Mouse (Mus musculus) CD8-positive naive resting alpha-beta T cell, adult 2 months (primary cell): ENCODE measurements at regions not wholly inside any gene's neighbourhood (a gene's known extent, or its start where the extent isn't known, plus 50 kb on each side); places are given as distances from the start of the nearest gene placed in this dataset.

Source experiments
- DNase-seq, 2 experiments: peaks; one replicate each; pipeline ENCODE4 v3.0.0; 2022; ENCODE audit warnings: low read depth in 2 of 2, low spot score in 2 of 2

DNA sequence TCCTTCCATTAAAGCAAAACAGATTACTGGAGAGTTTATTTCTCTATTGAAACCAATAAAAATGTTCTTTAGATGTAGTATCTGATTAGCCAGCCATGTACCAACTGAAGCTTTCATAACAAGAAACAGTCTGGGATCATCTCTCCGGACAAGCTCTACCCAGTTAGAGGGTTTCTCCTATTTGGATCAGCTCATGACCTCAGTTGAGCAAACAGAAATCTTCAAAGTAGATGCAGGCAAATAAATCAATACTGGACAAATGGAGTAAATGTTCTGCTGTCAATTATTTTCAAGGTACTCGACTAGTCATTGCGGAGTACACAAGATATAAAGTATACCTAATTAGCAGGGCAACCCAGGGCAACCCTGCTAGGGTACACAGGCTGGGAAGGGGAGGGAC, 67.4 kb downstream of the Avpr1a start:
- no peak for DNase-seq

DNA sequence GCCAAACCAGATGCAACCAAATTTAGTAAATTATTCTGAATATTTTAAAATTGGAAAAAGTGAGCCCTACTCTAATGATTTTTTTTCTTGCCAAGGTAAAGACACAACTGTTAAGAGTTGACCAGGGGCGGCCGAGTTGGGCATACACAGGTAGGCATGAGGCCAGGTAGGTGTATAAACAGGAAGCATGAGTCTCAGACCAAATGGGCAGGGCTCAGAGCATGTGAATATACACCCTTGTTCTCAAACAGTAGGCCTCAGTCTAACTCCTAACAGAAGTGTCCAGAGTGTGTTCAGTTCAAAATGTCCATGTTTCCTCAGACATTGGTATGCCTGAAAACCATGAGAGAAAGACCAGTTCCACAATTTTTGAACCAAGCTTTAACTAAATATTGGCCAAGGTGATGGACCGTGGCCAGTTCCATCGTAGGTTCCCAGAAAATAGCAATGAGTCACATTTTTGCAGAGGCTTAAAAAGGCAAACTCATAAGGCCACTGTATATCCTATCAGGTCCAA, 71.0 kb downstream of the Avpr1a start:
- DNase-seq = no peak

DNA sequence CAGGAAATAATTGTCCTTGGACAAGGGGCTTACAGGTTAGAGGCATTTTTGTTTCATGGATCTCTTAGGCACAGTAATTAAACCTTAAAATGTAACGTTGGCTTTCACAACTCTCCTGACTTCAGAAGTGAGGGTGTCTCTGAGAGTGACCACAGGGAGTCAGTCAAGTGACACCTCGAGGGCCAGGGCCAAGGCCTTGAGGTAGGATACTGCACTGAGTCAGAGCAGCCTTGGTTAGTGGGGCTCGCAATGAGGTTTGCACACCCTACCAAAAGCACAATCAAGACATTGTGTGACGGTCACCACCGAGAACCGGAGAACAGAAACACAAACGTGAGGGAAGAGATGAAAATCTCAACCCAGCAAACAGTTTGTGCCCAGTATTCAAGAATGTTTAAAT, 71.7 kb downstream of the Avpr1a start:
- no peak for DNase-seq

DNA sequence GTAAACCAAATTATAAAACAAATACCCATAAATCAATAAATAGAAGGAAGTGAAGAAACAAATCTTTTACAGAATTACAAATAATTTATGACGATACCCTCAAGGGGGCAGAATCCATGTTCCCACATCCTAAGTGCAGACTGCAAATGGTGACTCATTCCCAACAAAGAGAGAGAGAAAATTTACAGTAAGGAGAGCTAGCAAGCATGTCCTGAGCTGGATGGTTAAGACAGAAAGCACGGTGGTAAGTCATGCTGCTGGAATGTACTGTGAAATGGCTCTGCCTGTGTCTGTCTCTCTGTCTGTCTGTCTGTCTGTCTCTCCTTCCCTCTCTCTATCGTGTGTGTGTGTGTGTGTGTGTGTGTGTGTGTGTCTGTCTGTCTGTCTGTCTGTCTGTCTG, 74.3 kb downstream of the Avpr1a start:
- no peak for DNase-seq

DNA sequence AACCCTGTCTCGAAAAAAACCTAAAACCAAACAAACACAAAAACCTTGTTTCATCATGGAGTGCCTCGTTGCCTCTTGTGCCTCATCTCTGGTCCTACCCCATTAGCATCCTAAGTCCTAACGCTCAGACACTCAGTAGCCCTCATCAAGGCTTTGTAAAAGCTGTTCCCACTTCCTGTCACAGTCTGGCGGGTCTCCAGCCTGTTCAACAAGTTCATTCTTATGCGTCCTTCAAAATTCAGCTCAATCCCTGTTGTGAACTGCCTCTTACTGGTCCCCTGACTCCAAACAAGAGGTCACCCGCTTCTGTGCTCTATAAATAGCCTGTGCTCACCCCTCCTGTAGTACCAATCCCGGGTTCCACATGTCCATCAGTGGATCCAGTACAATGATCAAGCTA, 77.1 kb downstream of the Avpr1a start:
- no peak for DNase-seq

DNA sequence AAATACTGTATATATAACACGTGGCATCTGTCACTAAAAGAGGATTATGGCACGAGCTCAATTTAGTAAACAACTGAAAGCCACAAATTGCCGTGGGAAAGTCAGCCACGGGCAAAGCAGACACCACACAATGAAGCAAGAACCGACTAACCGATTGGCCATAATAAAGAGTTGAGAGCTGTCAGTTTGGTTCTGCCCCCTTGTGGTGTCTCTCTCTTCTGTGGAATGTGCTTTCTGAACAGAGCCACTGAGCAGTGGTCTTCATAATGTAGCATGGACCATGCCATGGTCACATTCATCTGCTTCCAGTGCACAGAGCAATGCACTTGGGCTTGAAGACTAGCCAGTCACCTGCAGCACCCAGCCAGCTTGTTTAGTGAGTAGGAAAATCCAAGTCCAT, 77.5 kb downstream of the Avpr1a start:
- no peak for DNase-seq

DNA sequence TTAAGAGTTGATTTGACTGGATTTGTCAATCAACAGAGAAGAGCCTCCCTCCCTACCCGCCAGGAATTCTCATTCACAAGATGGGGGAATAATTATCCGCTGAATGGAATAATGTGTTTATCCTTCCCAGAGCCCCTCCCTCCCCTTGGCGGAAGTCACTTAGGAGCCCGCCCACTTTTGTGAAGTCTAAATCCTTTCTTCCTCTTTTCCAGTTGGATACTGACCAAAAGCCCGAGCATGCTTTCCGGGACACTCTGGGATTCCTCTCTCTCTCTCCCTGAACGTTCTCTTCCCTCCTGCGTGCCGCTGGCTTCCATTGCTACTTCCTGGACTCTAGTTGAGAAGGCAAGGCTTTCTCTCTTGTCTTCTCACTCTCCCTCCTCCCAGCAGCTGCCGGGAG, 79.9 kb downstream of the Avpr1a start:
- no peak for DNase-seq

DNA sequence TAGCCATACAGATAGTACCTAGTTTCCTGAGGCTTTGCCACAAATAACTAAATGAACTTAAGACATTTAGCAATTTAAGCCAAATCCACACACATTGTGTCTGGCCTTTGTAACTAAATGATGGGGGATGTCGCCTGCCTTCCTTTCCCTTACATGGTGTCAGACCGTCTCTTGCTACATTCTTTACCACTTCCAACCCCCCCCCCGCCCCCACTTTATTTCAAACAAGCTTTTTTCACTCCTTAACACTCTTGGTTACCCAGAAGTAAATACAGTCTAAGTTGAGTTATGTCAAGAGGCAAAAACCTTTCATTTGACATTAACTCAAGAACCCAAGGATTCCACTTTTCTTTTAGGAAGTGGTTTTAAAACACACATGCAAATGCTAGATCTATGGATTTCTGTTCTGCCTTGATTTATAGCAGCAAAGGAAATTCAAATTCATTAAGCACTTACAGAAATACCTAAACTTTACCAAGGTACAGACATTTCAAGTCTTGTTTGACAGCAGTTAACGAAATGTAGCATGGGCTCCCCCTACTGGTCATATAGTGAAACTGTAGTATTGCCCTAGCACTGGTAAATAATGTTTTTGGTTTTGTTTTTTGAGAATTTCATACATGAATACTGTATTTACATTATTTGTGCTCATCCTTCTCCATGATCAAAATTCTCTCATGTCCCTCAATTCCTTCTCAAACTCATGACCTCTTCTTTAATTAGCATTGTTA, 80.8 kb downstream of the Avpr1a start:
- DNase-seq = peak in 1 of 2 experiments; percentile 33

DNA sequence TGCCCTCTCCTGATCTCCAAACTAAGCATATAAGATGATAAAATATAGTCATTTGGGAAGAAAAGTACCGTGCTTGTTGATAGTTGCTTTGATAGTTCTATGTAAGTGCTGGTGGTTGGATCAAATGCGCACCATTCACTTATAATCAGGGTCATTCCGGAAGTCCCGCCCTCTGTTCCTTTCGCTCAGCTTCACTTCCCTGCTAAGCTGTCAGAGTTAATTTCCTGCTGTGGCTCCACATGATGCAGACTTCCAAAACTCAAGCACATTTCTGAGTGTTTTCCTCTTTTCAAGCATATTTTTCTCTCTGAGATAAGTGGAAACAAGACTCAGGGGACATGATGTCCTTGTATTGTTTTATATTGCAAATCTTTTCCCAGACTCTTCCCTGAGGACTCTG, 86.4 kb downstream of the Avpr1a start:
- DNase-seq = no peak

DNA sequence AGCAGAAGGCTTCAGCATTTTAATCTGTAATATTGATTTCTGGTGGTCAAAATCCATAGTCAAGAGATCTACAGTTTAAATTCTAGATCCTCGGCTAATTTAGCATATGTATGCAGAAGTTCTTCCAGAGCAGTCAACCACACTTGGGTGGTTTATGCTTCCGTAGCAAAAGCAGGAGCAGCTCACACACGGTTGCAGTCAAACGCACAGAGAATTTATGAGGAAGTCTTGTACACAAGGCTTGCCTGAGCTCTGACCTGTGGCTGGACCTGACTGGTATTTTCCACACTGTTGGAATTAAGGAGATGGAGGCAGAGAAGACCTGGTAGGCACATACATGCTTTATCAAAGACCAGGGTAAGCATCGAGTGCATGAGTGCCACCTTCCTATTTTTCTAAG, 86.8 kb downstream of the Avpr1a start:
- DNase-seq = no peak

DNA sequence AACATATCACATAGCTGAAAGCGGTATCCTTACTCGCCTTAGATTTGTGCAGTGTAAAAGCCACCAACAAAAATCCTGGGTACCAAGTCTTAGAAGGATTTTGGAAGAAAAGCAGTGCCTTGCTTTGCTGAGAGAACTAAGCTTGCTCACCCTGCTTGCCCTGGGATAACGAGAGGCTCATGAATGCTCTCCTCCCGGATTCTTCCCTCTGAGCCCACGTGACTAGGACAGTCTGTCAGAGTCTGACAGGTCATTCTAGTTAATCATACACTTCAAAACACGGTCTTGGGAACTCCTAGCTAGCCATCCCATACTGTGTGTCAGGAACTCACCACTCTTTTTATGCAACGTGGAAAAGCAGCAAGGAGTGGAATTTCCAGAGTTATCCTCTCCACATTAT, 91.4 kb downstream of the Avpr1a start:
- no peak for DNase-seq

DNA sequence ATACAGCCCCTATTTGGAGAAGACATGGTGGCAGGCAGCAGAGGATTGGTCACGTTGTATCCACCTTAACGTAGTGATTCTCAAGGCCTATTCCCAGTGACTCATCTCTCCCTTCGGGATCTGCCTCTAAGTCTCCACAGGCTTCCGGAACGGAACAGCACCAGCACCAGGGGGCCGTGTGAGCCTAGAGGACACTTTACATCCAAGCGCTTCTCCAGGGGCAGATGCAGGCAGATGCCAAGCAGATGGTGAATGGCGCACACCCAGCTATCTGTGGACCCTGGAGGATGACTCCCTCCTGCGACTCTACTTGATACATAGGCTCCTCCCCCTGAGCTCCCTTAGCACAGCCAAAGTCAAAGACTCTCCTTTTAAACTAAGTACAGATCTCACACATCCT, 94.3 kb downstream of the Avpr1a start:
- DNase-seq = no peak

DNA sequence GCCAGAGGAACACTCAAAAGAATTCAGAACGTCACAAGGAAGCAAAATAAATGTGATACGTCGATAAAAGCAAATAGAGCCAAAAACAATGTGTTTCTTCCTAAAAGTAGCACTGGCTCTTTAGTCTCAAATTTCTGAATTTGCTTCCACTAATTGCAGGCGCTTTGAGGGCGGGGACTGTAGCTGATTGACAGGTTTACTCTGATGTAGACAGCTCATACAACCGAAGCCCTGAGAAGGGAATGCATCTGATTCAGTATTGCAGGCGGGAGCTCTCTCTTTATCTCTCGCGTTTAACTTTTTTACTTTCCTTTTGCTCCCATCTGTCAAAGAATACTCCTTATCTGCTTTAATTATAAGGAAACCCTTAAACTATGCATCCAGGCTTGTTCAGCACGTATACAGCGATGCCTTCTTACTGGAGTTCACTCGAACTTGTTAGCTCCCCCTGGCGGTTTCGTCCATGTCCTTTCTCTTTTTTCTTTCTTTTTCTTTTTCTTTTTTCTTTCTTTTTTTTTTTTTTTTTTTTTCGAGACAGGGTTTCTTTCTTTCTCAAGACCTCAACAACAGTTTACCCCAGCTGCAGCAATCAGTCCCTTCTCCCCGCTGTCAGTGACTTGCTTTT, 95.9 kb downstream of the Avpr1a start:
- DNase-seq = peak; percentile 25 to 64

DNA sequence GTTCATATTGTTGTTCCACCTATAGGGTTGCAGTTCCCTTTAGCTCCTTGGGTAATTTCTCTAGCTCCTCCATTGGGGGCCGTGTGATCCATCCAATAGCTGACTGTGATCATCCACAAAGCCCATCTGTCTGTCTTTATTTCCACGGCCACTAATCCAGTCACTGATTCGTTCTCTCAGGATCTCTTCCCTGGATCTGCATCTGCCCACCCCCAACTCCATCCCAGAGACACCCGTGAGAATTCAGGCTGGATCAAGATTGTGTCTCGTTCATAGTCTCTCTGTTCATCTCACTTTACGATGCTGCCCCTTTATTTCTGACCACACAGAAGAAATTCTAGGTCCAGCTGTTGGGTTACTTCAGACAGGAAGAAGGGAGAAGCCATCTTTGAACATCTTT, 96.7 kb downstream of the Avpr1a start:
- DNase-seq = no peak

DNA sequence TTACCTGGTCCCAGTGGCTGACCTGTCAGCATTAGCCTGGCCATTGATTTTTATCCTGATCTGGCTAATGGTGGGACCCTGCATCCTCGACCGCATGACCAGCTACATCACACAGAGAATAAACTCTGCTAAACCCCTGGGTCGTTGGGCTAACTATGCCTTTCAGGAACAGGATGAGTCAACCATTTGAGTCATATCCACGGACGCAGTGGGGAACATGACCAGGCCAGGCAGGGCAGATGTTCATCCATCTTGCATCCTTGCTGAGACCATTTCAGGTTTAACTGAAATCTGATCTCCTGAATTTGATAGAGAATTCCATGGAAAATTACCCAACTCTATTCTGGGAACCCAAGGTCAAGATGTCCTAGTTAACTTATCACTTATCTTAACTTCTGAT, 103.3 kb downstream of the Avpr1a start:
- no peak for DNase-seq

DNA sequence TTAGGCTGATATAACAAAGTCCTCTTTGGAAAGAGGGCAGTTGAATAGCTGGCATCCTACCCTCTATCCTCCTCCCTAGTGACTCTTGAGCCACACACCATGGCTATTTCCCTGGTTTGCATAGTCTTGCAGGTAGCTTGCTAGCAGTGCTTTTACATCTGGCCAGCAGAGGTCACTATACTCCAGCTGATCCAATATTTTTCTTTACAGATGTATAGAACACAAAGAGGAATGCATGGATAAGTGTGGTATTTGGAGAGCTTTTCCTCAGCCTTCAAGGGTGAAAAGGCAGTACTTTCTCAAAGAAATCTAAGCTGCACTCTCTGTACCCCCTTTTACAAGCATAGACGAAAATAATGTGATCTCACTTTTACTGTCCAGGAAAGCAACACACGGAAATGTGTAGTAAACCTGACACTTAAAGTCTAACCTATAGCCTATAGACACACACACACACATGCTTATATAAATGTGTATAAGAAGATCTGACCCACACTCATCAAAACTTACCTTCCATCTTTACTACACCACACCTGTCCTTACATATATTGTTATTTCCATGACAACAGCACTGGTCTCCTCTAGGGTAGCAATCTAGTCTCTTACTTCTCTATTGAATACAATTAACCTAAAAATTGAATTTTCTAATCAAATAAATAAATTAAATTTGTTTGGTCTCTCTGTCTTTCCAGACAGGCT, 105.0 kb downstream of the Avpr1a start:
- peak; percentile 45 to 54 for DNase-seq

DNA sequence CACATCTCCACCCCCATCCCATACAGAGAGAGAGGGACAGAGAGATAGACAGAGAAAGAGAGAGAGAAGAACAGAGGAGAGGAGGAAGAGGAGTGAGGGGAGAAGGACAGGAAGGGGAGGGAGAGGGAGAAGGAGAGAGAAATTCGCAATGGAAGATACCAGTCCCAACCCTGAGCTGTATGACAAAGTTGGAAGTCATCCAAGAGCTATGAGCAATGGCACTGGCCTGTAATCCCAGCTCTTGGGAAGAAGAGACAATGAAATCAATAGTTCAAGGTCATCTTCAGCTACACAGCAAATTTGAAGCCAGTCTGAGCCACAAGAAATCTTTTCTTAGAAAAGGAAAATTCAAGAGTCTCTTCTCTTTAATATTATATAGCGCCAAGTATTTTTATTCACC, 105.6 kb downstream of the Avpr1a start:
- no peak for DNase-seq

DNA sequence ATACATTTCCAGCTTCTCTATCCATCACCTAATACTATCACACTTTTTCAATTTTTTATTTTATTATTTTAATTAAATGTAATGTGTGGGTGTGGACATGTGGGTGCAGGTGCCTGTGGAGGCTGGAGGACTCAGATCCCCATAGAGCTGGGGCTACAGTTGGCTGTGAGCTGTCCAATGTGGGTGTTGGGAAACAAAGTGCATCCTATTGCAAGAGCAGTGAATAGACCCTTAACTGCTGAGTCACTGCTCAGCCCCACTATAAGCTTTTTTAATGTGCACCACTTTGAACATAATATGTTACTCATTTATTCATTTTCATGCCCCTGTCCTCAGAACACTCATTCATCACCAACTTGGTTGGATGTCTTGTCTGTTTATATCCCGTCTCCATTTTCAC, 110.4 kb downstream of the Avpr1a start:
- no peak for DNase-seq

DNA sequence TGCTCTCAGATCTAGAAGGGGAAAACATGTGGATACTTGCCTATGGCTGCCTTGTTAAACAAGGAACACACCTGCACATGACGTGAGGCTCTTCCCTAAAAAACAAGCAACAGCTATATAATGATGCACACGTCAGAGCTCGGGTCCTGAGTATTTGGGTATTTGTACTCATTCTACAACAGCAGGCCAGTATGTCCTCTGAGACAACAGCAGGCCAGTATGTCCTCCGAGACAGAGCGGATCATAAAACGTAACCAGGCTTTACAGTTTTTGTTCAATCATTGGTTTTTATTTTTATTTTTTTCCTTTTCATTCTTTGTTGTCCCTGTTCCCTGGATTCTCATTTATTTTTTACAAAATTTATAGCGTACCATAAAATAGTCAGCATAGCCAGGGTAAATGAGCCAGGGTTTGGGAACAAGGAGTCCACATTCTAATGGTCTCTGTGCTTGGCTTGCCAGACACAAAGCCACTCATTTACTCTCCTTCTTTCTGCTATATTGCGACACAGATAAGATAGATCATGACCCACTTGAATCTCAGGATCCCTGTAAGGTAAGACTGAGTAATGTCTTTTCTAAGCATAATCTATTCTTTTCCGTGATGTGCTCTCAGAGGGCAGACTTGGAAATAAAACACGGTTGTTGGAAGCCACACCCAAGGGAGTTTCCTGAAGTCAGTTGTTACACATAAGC, 111.8 kb downstream of the Avpr1a start:
- DNase-seq = no peak

DNA sequence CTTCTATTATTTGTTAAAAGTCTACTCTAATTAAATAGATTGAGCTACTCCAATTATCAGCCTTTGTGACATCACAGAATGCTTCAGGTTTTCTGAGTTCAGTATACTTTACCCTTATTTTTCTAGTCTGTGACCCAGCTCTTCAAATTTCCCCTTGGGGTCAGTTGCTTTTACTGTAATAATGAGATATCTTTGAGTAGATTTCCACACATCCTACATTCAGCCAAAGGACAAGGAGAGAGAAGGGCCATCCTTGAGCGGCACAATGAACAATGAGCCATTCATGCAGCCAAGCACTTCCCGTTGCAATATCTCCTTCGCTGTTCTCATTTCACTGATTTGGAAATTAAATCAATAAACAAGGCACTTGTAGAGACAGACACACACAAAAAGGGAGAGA, 113.6 kb downstream of the Avpr1a start:
- DNase-seq = no peak

DNA sequence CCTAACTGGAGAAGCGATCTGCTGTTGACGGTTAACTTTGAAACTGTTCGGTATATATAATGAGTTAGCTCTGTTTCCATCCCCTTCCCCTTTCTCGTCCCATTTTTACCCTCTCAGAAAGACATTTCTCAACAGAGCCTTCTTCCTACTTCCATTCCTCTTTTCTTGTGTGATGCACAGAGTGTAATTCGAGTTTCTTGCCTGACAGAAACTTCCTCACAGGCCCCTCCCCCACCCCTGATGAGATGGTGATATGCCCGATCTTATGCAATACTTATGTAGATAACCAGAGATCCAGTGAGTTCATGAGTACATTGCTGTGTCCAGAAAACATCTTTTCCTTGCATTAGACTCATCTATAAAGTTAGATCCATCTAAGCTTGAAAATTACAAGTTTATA, 114.2 kb downstream of the Avpr1a start:
- no peak for DNase-seq

DNA sequence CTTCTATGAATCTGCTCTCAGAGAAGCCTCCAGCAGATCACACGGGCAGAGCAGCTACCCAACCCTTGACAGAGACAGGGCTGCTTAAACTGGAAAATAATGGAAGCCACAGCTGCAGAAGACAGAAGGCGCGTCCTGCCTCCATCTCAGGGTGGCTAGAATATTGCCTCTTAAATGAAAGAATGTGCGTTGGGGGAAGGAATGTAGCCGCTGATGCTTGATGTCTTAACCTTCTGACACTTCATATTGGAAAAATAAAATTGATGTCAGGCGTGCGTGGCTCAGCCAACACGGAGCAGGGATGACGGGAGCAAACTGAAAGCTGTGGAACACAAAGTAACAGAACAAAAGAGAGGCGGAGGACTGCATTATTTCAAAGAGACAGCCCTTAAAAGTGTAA, 114.6 kb upstream of the Ppm1h start:
- no peak for DNase-seq
